Mouse (Mus musculus) limb, embryonic 14.5 days (tissue): ENCODE measurements at regions not wholly inside any gene's neighbourhood (a gene's known extent, or its start where the extent isn't known, plus 50 kb on each side); places are given as distances from the start of the nearest gene placed in this dataset.

ENCODE experiments used
- ATAC-seq: fragments of 200-750 bp; cut with Nextera tagmentation; 2 replicates; pipeline ENCODE4 v1.8.0; 2017; ENCODE audit warnings: low read depth, moderate number of reproducible peaks, moderate TSS enrichment; ENCODE audit not compliant: low FRiP score
- DNase-seq: peaks from one replicate; pipeline ENCODE4 v3.0.0-alpha.2; 2015; ENCODE audit warnings: low spot score
- H3K27ac ChIP-seq: fragments of 300-500 bp; sonication (generic); replicated peaks from 2 replicates; pipeline ENCODE4 v1.5.1; 2014; ENCODE audit warnings: low read depth, mild to moderate bottlenecking, low read length, moderate library complexity, mixed read lengths
- H3K27me3 ChIP-seq: fragments of 300-500 bp; sonication (generic); 2 replicates; pipeline ENCODE4 v1.6.1; 2014; ENCODE audit warnings: low read length, mixed read lengths; ENCODE audit not compliant: control insufficient read depth, insufficient read depth
- H3K36me3 ChIP-seq: fragments of 300-500 bp; sonication (generic); 2 replicates; pipeline ENCODE4 v1.6.1; 2014; ENCODE audit warnings: mild to moderate bottlenecking, low read length, moderate library complexity, mixed read lengths; ENCODE audit not compliant: control insufficient read depth, insufficient read depth
- H3K4me1 ChIP-seq: fragments of 300-500 bp; sonication (generic); 2 replicates; pipeline ENCODE4 v1.6.1; 2014; ENCODE audit warnings: antibody characterized with exemption, low read length, mixed read lengths; ENCODE audit not compliant: control insufficient read depth, insufficient read depth
- H3K4me2 ChIP-seq: fragments of 300-500 bp; sonication (generic); replicated peaks from 2 replicates; pipeline ENCODE4 v1.6.1; 2014; ENCODE audit warnings: low read depth, mild to moderate bottlenecking, low read length, moderate library complexity; ENCODE audit not compliant: severe bottlenecking
- H3K4me3 ChIP-seq: fragments of 300-500 bp; sonication (generic); replicated peaks from 2 replicates; pipeline ENCODE4 v1.5.1; 2014; ENCODE audit warnings: low read length
- H3K9ac ChIP-seq: fragments of 300-500 bp; sonication (generic); 2 replicates; pipeline ENCODE4 v1.6.1; 2014; ENCODE audit warnings: mild to moderate bottlenecking, low read depth, low read length, moderate library complexity; ENCODE audit not compliant: severe bottlenecking
- H3K9me3 ChIP-seq: fragments of 300-500 bp; sonication (generic); 2 replicates; pipeline ENCODE4 v1.6.1; 2016; ENCODE audit warnings: low read length; ENCODE audit not compliant: control insufficient read depth
- POLR2A ChIP-seq: fragments of 200-500 bp; IDR thresholded peaks from 2 replicates; pipeline ENCODE4 v1.8.0; 2012; ENCODE audit warnings: inconsistent platforms, mild to moderate bottlenecking, moderate library complexity, borderline replicate concordance; ENCODE audit not compliant: insufficient read depth, insufficient read length; ENCODE audit errors: extremely low read depth
- WGBS: fragments of 180-500 bp; shearing (Covaris S2); extraction: QIAGEN DNeasy Blood & Tissue Kit; methylation state at CpG from one replicate; pipeline ENCODE4 v1.1.7; 2014; 5-methylcytosine and 5-hydroxymethylcytosine counted together

- no peak overlapping the region for H3K27ac ChIP-seq
- 0 out of 2 replicates have a peak, but pooled peaks cover 6% of the 10 kb centered on the region for H3K4me1 ChIP-seq
- ATAC-seq (no peak), DNase-seq (no peak)
- no peak overlapping the region for H3K4me2 ChIP-seq
- no peaks in the 10 kb centered on the region for H3K9me3 ChIP-seq
- WGBS = 40% methylated on average over 2 of the region's 2 CpGs
- H3K9ac ChIP-seq = no peak overlapping the region
- no peaks in the 10 kb centered on the region for H3K36me3 ChIP-seq
- no peak for TF ChIP-seq POLR2A
- H3K27me3 ChIP-seq = no peaks in the 10 kb centered on the region
- H3K4me3 ChIP-seq = no peak overlapping the region
Measured at GRCm38 (mm10) chr1:35523790-35524362, 544.3 kb upstream of the Hs6st1 start.

GRCm38 (mm10) chr1:35524788-35525187, 543.4 kb upstream of the Hs6st1 start:
- 0 out of 2 replicates have a peak, but pooled peaks cover 6% of the 10 kb centered on the region for H3K4me1 ChIP-seq
- no peak for TF ChIP-seq POLR2A
- no peaks in the 10 kb centered on the region for H3K9me3 ChIP-seq
- DNase-seq = no peak
- no peaks in the 10 kb centered on the region for H3K27me3 ChIP-seq
- no peak overlapping the region for H3K27ac ChIP-seq
- no peak overlapping the region for H3K9ac ChIP-seq
- 32% methylated on average over 5 of the region's 5 CpGs for WGBS
- H3K4me2 ChIP-seq = no peak overlapping the region
- ATAC-seq = no peak
- no peak overlapping the region for H3K4me3 ChIP-seq
- H3K36me3 ChIP-seq = no peaks in the 10 kb centered on the region

- Histone ChIP-seq H3K9me3 (no peaks in the 10 kb centered on the region), H3K36me3 (no peaks in the 10 kb centered on the region), H3K9ac (no peak overlapping the region), H3K27ac (no peak overlapping the region), H3K4me2 (no peak overlapping the region), H3K4me1 (0 out of 2 replicates have a peak, but pooled peaks cover 6% of the 10 kb centered on the region), H3K27me3 (no peaks in the 10 kb centered on the region), H3K4me3 (no peak overlapping the region)
- ATAC-seq (no peak), DNase-seq (peak; percentile 13)
- no peak for TF ChIP-seq POLR2A
- WGBS = 38% methylated on average over 12 of the region's 12 CpGs
Measured at GRCm38 (mm10) chr1:35527750-35528476, 540.3 kb upstream of the Hs6st1 start.

- Histone ChIP-seq H3K27me3 (no peaks in the 10 kb centered on the region), H3K4me1 (no peaks in the 10 kb centered on the region), H3K36me3 (no peaks in the 10 kb centered on the region), H3K27ac (no peak overlapping the region), H3K4me2 (no peak overlapping the region), H3K9me3 (no peaks in the 10 kb centered on the region), H3K4me3 (no peak overlapping the region), H3K9ac (no peak overlapping the region)
- DNase-seq = no peak
- no peak for TF ChIP-seq POLR2A
- ATAC-seq = no peak
Measured at GRCm38 (mm10) chr1:35535470-35535869, 532.7 kb upstream of the Hs6st1 start.

- no peak overlapping the region for H3K4me2 ChIP-seq
- WGBS = 92% methylated on average over 5 of the region's 5 CpGs
- ATAC-seq = no peak
Measured at GRCm38 (mm10) chr1:35536276-35536675, 531.9 kb upstream of the Hs6st1 start.

More at GRCm38 (mm10) chr1:35536276-35536675, 531.9 kb upstream of the Hs6st1 start:
- no peak overlapping the region for H3K9ac ChIP-seq
- H3K9me3 ChIP-seq = no peaks in the 10 kb centered on the region
- H3K4me1 ChIP-seq = no peaks in the 10 kb centered on the region
- no peak for TF ChIP-seq POLR2A
- H3K27ac ChIP-seq = no peak overlapping the region
- no peak for DNase-seq
- no peaks in the 10 kb centered on the region for H3K36me3 ChIP-seq
- H3K4me3 ChIP-seq = no peak overlapping the region
- no peaks in the 10 kb centered on the region for H3K27me3 ChIP-seq
